Mouse (Mus musculus) heart, adult 2 months (tissue): Measurements from ENCODE around the gene Actb. TPM values are rescaled to one million over a fixed set of nuclear protein-coding genes. Genes with fewer than 3 reads are reported as not detected.

Source experiments
- DNase-seq, 2 experiments: peaks; one replicate each; pipeline ENCODE4 v3.0.0; 2021
- H3K27ac ChIP-seq: fragments of 200-600 bp; 2 replicates; pipeline ENCODE4 v1.8.1; 2022
- H3K27me3 ChIP-seq: fragments of 200-500 bp; 2 replicates; pipeline ENCODE4 v1.6.1; 2012; ENCODE audit warnings: mild to moderate bottlenecking, low read length, inconsistent platforms, mixed read lengths; ENCODE audit not compliant: control insufficient read depth, insufficient read depth
- H3K36me3 ChIP-seq: fragments of 200-500 bp; 2 replicates; pipeline ENCODE4 v1.6.1; 2012; ENCODE audit warnings: low read length, inconsistent platforms; ENCODE audit not compliant: control insufficient read depth, insufficient read depth
- H3K4me1 ChIP-seq: fragments of 200-500 bp; 2 replicates; pipeline ENCODE4 v1.6.1; 2011; ENCODE audit warnings: low read length; ENCODE audit not compliant: control insufficient read depth, insufficient read depth
- H3K4me3 ChIP-seq: fragments of 200-600 bp; 2 replicates; pipeline ENCODE4 v1.8.1; 2022
- H3K79me2 ChIP-seq: fragments of 200-500 bp; replicated peaks from 2 replicates; pipeline ENCODE4 v1.6.1; 2012; ENCODE audit warnings: mild to moderate bottlenecking, inconsistent platforms, low read length, moderate library complexity, mixed read lengths; ENCODE audit not compliant: control insufficient read depth, insufficient read depth
- H3K9ac ChIP-seq: fragments of 200-500 bp; 2 replicates; pipeline ENCODE4 v1.6.1; 2012; ENCODE audit warnings: low read depth, mild to moderate bottlenecking, control low read depth, inconsistent platforms, low read length, mixed read lengths
- CTCF ChIP-seq: fragments of 200-600 bp; IDR thresholded peaks from 2 replicates; pipeline ENCODE4 v1.8.1; 2022; ENCODE audit warnings: antibody characterized with exemption, mild to moderate bottlenecking, moderate library complexity
- EP300 ChIP-seq: fragments of 200-500 bp; IDR thresholded peaks from 2 replicates; pipeline ENCODE4 v1.6.1; 2011; ENCODE audit warnings: low read depth, low read length, control low read depth; ENCODE audit not compliant: insufficient read depth
- POLR2A ChIP-seq: fragments of 200-500 bp; IDR thresholded peaks from 2 replicates; pipeline ENCODE4 v1.6.1; 2011; ENCODE audit warnings: mild to moderate bottlenecking, low read depth, low read length, control low read depth; ENCODE audit not compliant: insufficient read depth
- WGBS: fragments of 180-500 bp; shearing (Covaris S2); methylation state at CpG from one replicate; pipeline ENCODE4 v1.1.7; 2018; 5-methylcytosine and 5-hydroxymethylcytosine counted together
- intact Hi-C: fragments of 180-260 bp; cut with DNase I; formaldehyde crosslinking; loops from one replicate; pipeline ENCODE4 v1.15.1; 2025
- polyA plus RNA-seq: library from polyadenylated mRNA; depleted of rRNA; stranded (reverse); fragments of >200 nt; gene quantifications from 2 replicates; pipeline ENCODE4 v1.2.3, GENCODE M21; 2012
- total RNA-seq, 2 experiments: library from RNA; stranded (reverse); gene quantifications; 2 replicates each; pipeline ENCODE4 v1.2.3; 2021

The Actb gene
- total and polyA plus RNA-seq, 3 experiments: 679 to 1,148 (median 987) TPM

DNA sequence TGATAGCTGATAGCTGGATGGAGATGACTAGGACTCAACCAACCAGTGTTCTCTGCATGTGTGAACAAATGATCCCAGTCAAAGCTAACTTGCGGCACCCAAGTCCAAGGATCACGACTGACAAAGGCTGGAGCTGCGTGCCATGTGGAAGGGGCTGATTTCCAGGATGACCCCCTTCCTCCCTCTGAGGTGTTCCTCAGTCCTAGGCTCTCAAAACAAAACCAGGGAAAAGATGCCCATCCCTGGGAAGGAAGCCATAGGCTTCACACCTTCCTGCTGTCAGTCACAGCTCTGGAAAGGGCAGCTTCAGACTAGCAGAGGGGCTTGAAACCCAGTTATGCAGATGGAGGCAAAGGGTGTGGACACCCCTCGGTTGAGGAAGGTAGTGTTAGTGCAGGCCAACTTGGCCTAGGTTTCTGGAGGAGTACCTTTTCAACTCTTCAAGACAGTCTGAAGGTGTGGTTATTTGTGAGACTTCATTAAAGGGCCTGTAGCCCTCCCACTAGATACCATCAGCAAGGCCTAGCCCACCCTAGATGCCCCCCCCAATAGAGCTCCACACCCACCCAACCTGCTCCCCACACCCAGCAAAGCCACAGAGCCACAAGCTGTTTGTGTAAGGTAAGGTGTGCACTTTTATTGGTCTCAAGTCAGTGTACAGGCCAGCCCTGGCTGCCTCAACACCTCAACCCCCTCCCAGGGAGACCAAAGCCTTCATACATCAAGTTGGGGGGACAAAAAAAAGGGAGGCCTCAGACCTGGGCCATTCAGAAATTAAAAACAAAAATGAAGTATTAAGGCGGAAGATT lies 3.8 kb downstream of the Actb start:
- DNase-seq: no peak

DNA sequence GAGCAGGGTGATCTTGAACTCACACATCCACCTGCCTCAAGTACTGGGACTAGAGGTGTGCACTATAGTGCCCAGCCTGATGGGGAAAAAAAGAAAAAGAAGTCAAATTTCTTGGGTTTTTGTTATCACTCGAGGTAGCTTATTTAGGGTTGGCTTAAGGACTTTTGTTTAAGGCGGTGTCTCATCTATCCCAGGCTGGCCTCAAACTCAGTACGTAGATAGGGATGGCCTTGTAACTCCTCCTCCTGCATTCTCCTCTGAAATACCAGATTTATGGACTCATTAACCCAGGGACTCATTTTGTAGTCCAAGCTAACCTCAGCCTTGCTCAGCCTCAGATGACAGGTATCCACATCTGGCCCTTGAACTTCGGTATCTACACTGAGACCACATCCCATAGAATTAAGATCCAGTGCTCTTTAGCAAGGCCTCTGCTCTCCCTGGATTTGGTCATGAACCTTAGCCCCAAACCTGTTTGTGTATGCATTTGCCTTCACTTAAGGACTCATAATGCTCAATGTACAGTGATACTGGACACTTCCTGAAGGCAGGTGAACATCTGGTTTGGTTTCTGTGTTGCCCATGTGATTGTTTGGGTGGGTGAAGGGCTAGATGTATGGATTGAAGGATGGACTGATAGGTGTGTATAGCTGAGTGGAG lies 4.6 kb downstream of the Actb start:
- Histone ChIP-seq H3K4me3 (0 out of 2 replicates have a peak overlapping the region, but pooled peaks have one; percentile 93), H3K36me3 (peaks cover 16% of the 10 kb centered on the region), H3K79me2 (peaks cover 2% of the 10 kb centered on the region; the same call in 1 of the 2 replicates), H3K9ac (no peak overlapping the region), H3K27ac (no peak overlapping the region), H3K4me1 (peaks cover 12% of the 10 kb centered on the region), H3K27me3 (no peaks in the 10 kb centered on the region)
- no peak for DNase-seq
- no peak for TF ChIP-seq EP300
- no peak for TF ChIP-seq CTCF
- TF ChIP-seq POLR2A: peak; percentile 43; the same call in 1 of the 2 replicates
- intact Hi-C loops: no loop called here
- 38% methylated on average over 4 of the region's 4 CpGs for WGBS

More for the DNA sequence above, 3.8 kb downstream of the Actb start:
- intact Hi-C loops: no loop called here
- Histone ChIP-seq H3K4me3 (peak overlapping the region; percentile 93; the same call in 1 of the 2 replicates), H3K9ac (no peak overlapping the region), H3K27me3 (no peaks in the 10 kb centered on the region), H3K79me2 (peaks cover 2% of the 10 kb centered on the region; the same call in 1 of the 2 replicates), H3K36me3 (peaks cover 16% of the 10 kb centered on the region), H3K27ac (peak overlapping the region; percentile 28), H3K4me1 (peaks cover 14% of the 10 kb centered on the region)
- TF ChIP-seq POLR2A (peak; percentile 26; the same call in 1 of the 2 replicates), EP300 (peak; percentile 18; the same call in 1 of the 2 replicates), CTCF (no peak)
- 35% methylated on average over 5 of the region's 5 CpGs for WGBS

DNA sequence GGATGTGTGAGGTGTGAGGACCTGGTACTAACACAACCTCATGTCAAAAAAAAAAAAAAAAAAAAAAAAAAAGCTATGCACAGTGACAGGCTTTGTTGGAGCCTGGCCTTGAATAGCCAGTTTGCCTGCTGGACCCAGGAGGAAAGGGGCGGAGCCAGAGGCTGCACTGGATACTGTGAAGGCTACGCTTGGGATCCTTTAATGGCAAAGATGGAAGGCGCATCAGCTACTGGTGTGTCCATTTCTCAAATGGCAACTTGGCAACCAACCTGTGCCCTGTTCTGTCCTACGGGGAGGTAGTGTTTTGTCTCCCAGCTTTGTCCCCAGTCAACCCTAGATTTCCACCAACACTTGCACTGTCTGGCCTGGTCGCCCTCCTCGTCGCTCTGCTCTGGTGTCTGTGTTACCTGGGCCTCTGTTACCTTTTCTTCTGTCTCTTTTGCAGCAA lies 5.2 kb downstream of the Actb start:
- intact Hi-C loops: no loop called here
- Histone ChIP-seq H3K4me1 (peaks cover 12% of the 10 kb centered on the region), H3K9ac (no peak overlapping the region), H3K27ac (no peak overlapping the region), H3K27me3 (no peaks in the 10 kb centered on the region), H3K4me3 (no peak overlapping the region), H3K79me2 (peaks cover 2% of the 10 kb centered on the region; the same call in 1 of the 2 replicates), H3K36me3 (peaks cover 16% of the 10 kb centered on the region)
- 42% methylated on average over 7 of the region's 7 CpGs for WGBS
- TF ChIP-seq CTCF: no peak
- no peak for TF ChIP-seq POLR2A
- no peak for TF ChIP-seq EP300
- peak in 1 of 2 experiments; percentile 56 for DNase-seq

DNA sequence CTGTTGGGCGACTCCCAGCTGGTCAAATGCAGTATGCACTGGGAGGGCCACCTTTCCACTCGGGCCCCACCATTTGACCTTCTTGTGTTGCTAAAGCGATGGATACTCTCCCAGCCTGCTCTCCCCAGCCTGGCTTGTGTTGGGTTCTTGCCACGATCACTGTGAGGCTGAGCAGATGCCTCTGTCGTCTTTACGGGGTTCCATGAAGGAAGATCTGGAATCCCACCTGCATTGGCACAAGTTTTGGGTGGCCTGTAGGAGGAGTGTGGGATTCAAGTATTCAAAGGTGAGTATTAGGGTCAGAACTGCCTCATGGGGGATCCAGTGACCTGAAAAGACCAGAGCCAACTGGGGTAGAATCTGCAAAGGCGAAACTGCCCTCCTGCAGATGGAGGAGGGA lies 5.9 kb downstream of the Actb start:
- Histone ChIP-seq H3K79me2 (no peaks in the 10 kb centered on the region), H3K36me3 (peaks cover 16% of the 10 kb centered on the region), H3K9ac (no peak overlapping the region), H3K4me1 (peaks cover 13% of the 10 kb centered on the region), H3K27ac (no peak overlapping the region), H3K27me3 (no peaks in the 10 kb centered on the region), H3K4me3 (no peak overlapping the region)
- DNase-seq: no peak
- no peak for TF ChIP-seq CTCF
- TF ChIP-seq EP300: no peak
- no peak for TF ChIP-seq POLR2A
- intact Hi-C loops: no loop called here
- 52% methylated on average over 7 of the region's 7 CpGs for WGBS

DNA sequence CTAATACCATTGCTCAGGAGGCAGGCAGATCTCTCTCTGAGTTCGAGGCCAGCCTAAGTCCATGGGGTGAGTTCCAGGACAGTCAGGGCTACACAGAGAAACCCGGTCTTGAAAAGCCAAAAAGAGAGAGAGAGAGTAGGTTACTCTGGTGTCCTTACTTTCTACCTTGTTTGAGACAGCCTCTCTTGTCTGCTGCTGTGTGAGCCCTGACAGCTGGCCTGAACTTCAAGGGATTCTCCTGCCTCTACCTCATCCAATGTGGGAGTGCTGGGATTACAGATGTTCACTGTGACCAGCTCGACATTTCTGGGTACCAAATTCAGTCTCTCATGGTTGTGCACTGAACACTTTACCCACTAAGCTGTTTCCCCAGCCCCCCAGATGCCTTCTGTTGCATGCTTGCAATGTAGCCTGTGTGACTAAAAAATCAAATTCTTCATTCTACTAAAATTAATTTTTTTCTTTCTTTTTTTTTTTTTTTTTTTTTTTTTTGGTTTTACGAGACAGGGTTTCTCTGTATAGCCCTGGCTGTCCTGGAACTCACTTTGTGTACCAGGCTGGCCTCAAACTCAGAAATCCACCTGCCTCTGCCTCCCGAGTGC lies 6.5 kb downstream of the Actb start:
- TF ChIP-seq CTCF: no peak
- TF ChIP-seq EP300: no peak
- no peak for TF ChIP-seq POLR2A
- no peak overlapping the region for H3K9ac ChIP-seq
- H3K4me1 ChIP-seq: peaks cover 13% of the 10 kb centered on the region
- H3K79me2 ChIP-seq: no peaks in the 10 kb centered on the region
- no peak overlapping the region for H3K4me3 ChIP-seq
- peaks cover 16% of the 10 kb centered on the region for H3K36me3 ChIP-seq
- intact Hi-C loops: no loop called here
- no peaks in the 10 kb centered on the region for H3K27me3 ChIP-seq
- DNase-seq: no peak
- 55% methylated on average over 5 of the region's 5 CpGs for WGBS
- no peak overlapping the region for H3K27ac ChIP-seq
